Mouse (Mus musculus) midbrain, embryonic 15.5 days (tissue): Measurements from ENCODE around the gene Sox10. TPM values are rescaled to one million over a fixed set of nuclear protein-coding genes. Genes with fewer than 3 reads are reported as not detected.

Experiments used
- ATAC-seq: fragments of 200-750 bp; cut with Nextera tagmentation; replicated peaks from 2 replicates; pipeline ENCODE4 v1.8.0; 2017; ENCODE audit warnings: moderate TSS enrichment
- H3K27ac ChIP-seq: fragments of 300-500 bp; sonication (generic); 2 replicates; pipeline ENCODE4 v1.5.1; 2015; ENCODE audit warnings: mild to moderate bottlenecking, inconsistent platforms
- H3K27me3 ChIP-seq: fragments of 300-500 bp; sonication (generic); replicated peaks from 2 replicates; pipeline ENCODE4 v1.6.1; 2015; ENCODE audit warnings: inconsistent platforms
- H3K36me3 ChIP-seq: fragments of 300-500 bp; sonication (generic); replicated peaks from 2 replicates; pipeline ENCODE4 v1.6.1; 2015; ENCODE audit warnings: inconsistent platforms
- H3K4me1 ChIP-seq: fragments of 300-500 bp; sonication (generic); 2 replicates; pipeline ENCODE4 v1.6.1; 2015; ENCODE audit warnings: inconsistent platforms
- H3K4me2 ChIP-seq: fragments of 300-500 bp; sonication (generic); 2 replicates; pipeline ENCODE4 v1.6.1; 2015; ENCODE audit warnings: inconsistent platforms, mild to moderate bottlenecking, moderate library complexity
- H3K4me3 ChIP-seq: fragments of 300-500 bp; sonication (generic); 2 replicates; pipeline ENCODE4 v1.5.1; 2015; ENCODE audit warnings: mild to moderate bottlenecking, inconsistent platforms
- H3K9ac ChIP-seq: fragments of 300-500 bp; sonication (generic); 2 replicates; pipeline ENCODE4 v1.6.1; 2015; ENCODE audit warnings: mild to moderate bottlenecking, inconsistent platforms
- H3K9me3 ChIP-seq: fragments of 300-500 bp; sonication (generic); 2 replicates; pipeline ENCODE4 v1.6.1; 2016; ENCODE audit warnings: inconsistent platforms
- WGBS: fragments of 180-500 bp; shearing (Covaris S2); methylation state at CpG from one replicate; pipeline ENCODE4 v1.1.7; 2015; ENCODE audit warnings: mixed read lengths; 5-methylcytosine and 5-hydroxymethylcytosine counted together
- polyA plus RNA-seq: library from polyadenylated mRNA; unstranded; fragments of >200 nt; fragmentation: Nextera tagmentation; extraction: Ambion mirVana; gene quantifications from 2 replicates; pipeline ENCODE4 v1.2.1, GENCODE M21; 2015

The Sox10 gene
- polyA plus RNA-seq, 1 experiment from 2014 or later = 2.9 TPM

DNA sequence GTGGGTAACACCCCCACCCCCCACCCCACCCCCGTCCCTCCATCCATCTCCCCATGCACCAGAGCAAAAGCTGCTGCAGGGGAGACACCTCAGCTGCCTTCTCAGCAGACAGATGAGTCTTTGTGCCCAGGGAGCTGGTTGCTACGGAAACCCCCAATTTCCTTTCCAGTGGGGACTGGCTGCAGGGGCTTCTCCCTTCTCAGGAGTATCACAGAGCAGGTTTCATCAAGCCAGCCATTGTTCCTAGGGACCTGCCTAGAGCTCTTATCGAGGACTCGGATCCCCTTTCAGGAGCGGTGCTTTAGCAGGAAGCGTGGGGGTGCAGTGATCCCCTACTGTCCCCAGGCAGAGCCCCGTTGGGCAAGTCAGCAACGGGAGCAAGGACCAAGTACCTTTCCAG, 13.2 kb downstream of the Sox10 start:
- no peak overlapping the region for H3K9ac ChIP-seq

GRCm38 (mm10) chr15:79148533-79148932, 16.5 kb downstream of the Sox10 start:
- Histone ChIP-seq H3K9ac (no peak overlapping the region), H3K27me3 (no peaks in the 10 kb centered on the region), H3K36me3 (peaks cover 33% of the 10 kb centered on the region), H3K4me1 (peaks cover 9% of the 10 kb centered on the region), H3K4me2 (no peak overlapping the region), H3K9me3 (no peaks in the 10 kb centered on the region), H3K4me3 (no peak overlapping the region), H3K27ac (no peak overlapping the region)
- WGBS = 51% methylated on average over 7 of the region's 7 CpGs
- peak; percentile 57 for ATAC-seq

More for the DNA sequence above, 13.2 kb downstream of the Sox10 start:
- Histone ChIP-seq H3K4me3 (no peak overlapping the region), H3K36me3 (peaks cover 15% of the 10 kb centered on the region; the same call in 1 of the 2 replicates), H3K4me1 (peaks cover 8% of the 10 kb centered on the region), H3K27me3 (no peaks in the 10 kb centered on the region), H3K9me3 (no peaks in the 10 kb centered on the region), H3K27ac (peak overlapping the region; percentile 68), H3K4me2 (no peak overlapping the region)
- peak; percentile 37; the same call in 1 of the 2 replicates for ATAC-seq
- WGBS = 33% methylated on average over 8 of the region's 8 CpGs

DNA sequence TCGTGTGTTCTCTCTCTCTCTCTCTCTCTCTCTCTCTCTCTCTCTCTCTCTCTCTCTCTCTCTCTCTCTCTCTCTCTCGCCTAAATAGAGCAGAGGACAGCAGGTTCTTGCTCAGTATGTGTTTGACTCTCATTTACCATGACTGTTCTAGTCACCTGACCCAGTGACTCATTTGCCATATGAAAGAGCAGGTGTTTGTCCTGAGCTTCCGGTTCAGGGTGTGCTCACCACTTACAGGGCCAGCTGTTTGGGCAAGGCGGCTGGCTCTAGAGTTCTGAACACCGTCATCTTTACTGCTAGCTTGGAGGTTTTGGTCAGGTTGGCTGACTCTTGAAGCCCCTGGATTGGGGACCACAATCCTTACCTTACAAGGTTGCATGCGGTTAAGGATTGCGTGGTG, 19.5 kb downstream of the Sox10 start:
- Histone ChIP-seq H3K27ac (no peak overlapping the region), H3K4me2 (no peak overlapping the region), H3K36me3 (peaks cover 33% of the 10 kb centered on the region), H3K4me1 (peaks cover 19% of the 10 kb centered on the region), H3K9me3 (no peaks in the 10 kb centered on the region), H3K27me3 (no peaks in the 10 kb centered on the region), H3K9ac (no peak overlapping the region), H3K4me3 (no peak overlapping the region)
- no peak for ATAC-seq
- 92% methylated on average over 7 of the region's 7 CpGs for WGBS

DNA sequence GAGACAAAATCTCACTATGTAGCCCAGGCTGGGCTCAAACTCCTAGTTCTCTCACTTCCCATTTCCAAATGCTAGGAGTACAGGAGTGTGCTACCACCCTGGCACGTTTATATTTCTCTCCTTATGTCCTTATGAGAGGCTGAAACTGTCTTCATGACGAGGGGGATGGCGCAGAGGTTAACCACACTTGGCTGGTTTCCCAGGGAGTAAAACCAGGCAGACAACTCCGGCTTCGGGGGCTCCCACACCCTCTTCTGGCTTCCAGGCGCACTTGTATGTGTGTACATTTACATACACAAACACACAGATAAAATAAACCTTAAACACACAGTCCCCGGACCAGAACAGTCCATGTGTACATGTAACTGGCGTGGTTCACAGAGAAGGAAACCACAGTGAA, 21.0 kb downstream of the Sox10 start:
- no peaks in the 10 kb centered on the region for H3K9me3 ChIP-seq
- peaks cover 27% of the 10 kb centered on the region for H3K4me1 ChIP-seq
- no peak overlapping the region for H3K27ac ChIP-seq
- no peaks in the 10 kb centered on the region for H3K27me3 ChIP-seq
- H3K36me3 ChIP-seq = peaks cover 29% of the 10 kb centered on the region
- WGBS = 89% methylated on average over 8 of the region's 8 CpGs
- no peak overlapping the region for H3K9ac ChIP-seq
- H3K4me2 ChIP-seq = no peak overlapping the region
- ATAC-seq = no peak
- H3K4me3 ChIP-seq = no peak overlapping the region

- no peak overlapping the region for H3K4me3 ChIP-seq
- H3K9ac ChIP-seq = no peak overlapping the region
- WGBS = 91% methylated on average over 12 of the region's 12 CpGs
- H3K9me3 ChIP-seq = no peaks in the 10 kb centered on the region
- no peaks in the 10 kb centered on the region for H3K27me3 ChIP-seq
- no peak for ATAC-seq
- no peak overlapping the region for H3K27ac ChIP-seq
- no peak overlapping the region for H3K4me2 ChIP-seq
- H3K36me3 ChIP-seq = peaks cover 29% of the 10 kb centered on the region
- H3K4me1 ChIP-seq = peaks cover 27% of the 10 kb centered on the region
Measured at GRCm38 (mm10) chr15:79143316-79143715, 21.7 kb downstream of the Sox10 start.

GRCm38 (mm10) chr15:79141566-79141917, 23.5 kb downstream of the Sox10 start:
- H3K9me3 ChIP-seq = no peaks in the 10 kb centered on the region
- peak overlapping the region; percentile 78 for H3K9ac ChIP-seq
- H3K27me3 ChIP-seq = no peaks in the 10 kb centered on the region
- ATAC-seq = no peak; the same call in 1 of the 2 replicates
- peaks cover 27% of the 10 kb centered on the region for H3K4me1 ChIP-seq
- peak overlapping the region; percentile 31; the same call in 1 of the 2 replicates for H3K27ac ChIP-seq
- H3K4me3 ChIP-seq = peak overlapping the region; percentile 91
- peaks cover 15% of the 10 kb centered on the region for H3K36me3 ChIP-seq
- H3K4me2 ChIP-seq = peak overlapping the region; percentile 90
- WGBS = under 1% methylated on average over 7 of the region's 7 CpGs

DNA sequence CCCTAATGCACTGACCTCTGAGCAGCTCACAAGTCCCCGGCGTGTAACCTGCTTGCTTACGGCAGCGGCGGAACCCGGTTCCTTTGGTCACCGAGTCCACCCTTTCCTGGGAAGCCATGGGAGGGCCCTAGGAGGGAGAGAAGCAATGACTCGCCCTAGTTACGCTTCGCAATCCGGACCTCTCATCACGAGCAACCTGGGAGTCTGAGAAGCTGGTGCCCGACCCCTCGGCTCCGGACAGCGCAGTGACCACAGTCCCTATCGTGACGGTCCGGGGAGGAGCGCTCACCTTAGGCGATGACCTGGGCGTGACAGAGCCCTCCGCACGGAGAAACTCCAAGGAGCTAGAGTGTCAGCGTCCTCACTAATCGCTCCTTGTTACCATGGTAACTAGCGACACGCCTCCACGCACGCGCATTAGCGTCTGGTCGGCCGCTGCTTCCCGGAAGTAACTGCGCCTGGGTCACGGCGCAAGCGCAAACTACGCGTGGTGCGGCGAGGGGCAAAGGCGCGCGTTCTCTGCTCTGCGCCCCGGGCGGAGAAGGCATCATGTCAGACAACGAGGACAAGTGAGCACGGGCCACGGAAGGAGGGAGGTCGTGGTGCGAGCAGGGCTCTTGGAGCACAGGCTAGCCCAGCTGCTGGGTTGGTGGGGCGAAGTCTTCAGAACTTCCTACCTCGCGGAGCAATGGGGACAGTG, 24.0 kb downstream of the Sox10 start, which contains the start of the genes Polr2f and 1700088E04Rik:
TSS of gene Polr2f (plus strand) at position 144 of the 700 bp plus-strand sequence.
TSS of gene 1700088E04Rik (minus strand) at position 388 of the 700 bp plus-strand sequence.
- peaks cover 27% of the 10 kb centered on the region for H3K4me1 ChIP-seq
- peak within 1 kb of the TSS; percentile 90 for H3K4me2 ChIP-seq
- H3K4me3 ChIP-seq = peak within 1 kb of the TSS; percentile 91
- no peaks in the 10 kb centered on the region for H3K9me3 ChIP-seq
- H3K27ac ChIP-seq = peak within 1 kb of the TSS; percentile 31; the same call in 1 of the 2 replicates
- H3K36me3 ChIP-seq = peaks cover 11% of the 10 kb centered on the region
- H3K9ac ChIP-seq = peak within 1 kb of the TSS; percentile 78
- WGBS = under 1% methylated on average over 57 of the region's 57 CpGs
- no peaks in the 10 kb centered on the region for H3K27me3 ChIP-seq
- peak; percentile 91 for ATAC-seq

DNA sequence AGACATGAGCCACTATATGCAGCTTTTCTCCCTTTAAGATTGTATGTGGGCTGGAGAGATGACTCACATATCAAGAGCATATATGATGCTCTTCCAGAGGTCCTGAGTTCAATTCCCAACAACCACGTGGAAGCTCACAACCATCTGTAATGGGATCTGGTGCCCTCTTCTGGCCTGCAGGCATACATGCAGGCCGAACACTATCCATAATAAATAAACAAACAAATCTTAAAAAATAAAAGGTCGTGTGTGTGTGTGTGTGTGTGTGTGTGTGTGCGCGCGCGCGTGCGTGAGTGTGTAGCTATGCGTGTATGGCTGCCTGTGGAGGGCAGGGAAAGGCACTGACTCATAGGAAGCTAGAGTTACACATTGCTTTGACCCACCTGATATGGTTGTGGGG, 25.4 kb downstream of the Sox10 start:
- 64% methylated on average over 10 of the region's 10 CpGs for WGBS
- H3K9ac ChIP-seq = no peak overlapping the region
- no peaks in the 10 kb centered on the region for H3K9me3 ChIP-seq
- no peak overlapping the region for H3K4me2 ChIP-seq
- no peak overlapping the region for H3K27ac ChIP-seq
- H3K36me3 ChIP-seq = 0 out of 2 replicates have a peak, but pooled peaks cover 6% of the 10 kb centered on the region
- peaks cover 27% of the 10 kb centered on the region for H3K4me1 ChIP-seq
- H3K4me3 ChIP-seq = no peak overlapping the region
- ATAC-seq = no peak
- H3K27me3 ChIP-seq = no peaks in the 10 kb centered on the region

GRCm38 (mm10) chr15:79135783-79136575, 29.1 kb downstream of the Sox10 start:
- WGBS = 72% methylated on average over 11 of the region's 11 CpGs
- Histone ChIP-seq H3K36me3 (peaks cover 12% of the 10 kb centered on the region; the same call in 1 of the 2 replicates), H3K4me2 (no peak overlapping the region), H3K9ac (no peak overlapping the region), H3K27me3 (no peaks in the 10 kb centered on the region), H3K9me3 (no peaks in the 10 kb centered on the region), H3K27ac (no peak overlapping the region), H3K4me3 (no peak overlapping the region), H3K4me1 (peaks cover 10% of the 10 kb centered on the region)
- no peak for ATAC-seq

DNA sequence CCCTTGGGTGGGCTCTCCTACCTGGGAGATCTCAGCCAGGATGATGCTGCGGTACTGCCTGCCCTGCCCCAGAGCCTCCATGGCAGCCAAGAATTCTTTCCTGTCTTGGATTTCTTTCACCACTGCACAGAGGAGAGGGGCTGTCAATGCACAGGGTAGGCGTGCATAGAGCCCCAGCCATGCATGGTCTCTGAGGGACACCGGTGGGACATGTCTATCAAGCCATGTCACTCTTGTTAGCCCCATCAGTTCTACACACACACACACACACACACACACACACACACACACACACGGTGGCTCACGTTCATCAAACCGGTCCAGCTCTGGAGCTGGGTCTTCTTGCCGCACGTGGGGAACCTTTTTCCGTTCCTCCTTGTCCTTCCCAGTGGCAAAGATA, 29.7 kb downstream of the Sox10 start:
- H3K36me3 ChIP-seq = peaks cover 15% of the 10 kb centered on the region; the same call in 1 of the 2 replicates
- 78% methylated on average over 9 of the region's 9 CpGs for WGBS
- H3K27me3 ChIP-seq = no peaks in the 10 kb centered on the region
- H3K27ac ChIP-seq = no peak overlapping the region
- no peak overlapping the region for H3K4me3 ChIP-seq
- no peak overlapping the region for H3K9ac ChIP-seq
- no peaks in the 10 kb centered on the region for H3K9me3 ChIP-seq
- H3K4me1 ChIP-seq = peaks cover 5% of the 10 kb centered on the region
- ATAC-seq = no peak
- no peak overlapping the region for H3K4me2 ChIP-seq

- no peak overlapping the region for H3K4me2 ChIP-seq
- peaks cover 22% of the 10 kb centered on the region; the same call in 1 of the 2 replicates for H3K36me3 ChIP-seq
- no peak overlapping the region for H3K27ac ChIP-seq
- H3K4me1 ChIP-seq = no peaks in the 10 kb centered on the region
- WGBS = 84% methylated on average over 9 of the region's 9 CpGs
- no peak overlapping the region for H3K9ac ChIP-seq
- no peaks in the 10 kb centered on the region for H3K9me3 ChIP-seq
- no peaks in the 10 kb centered on the region for H3K27me3 ChIP-seq
- H3K4me3 ChIP-seq = no peak overlapping the region
- no peak for ATAC-seq
Measured at GRCm38 (mm10) chr15:79134496-79135270, 30.4 kb downstream of the Sox10 start.

DNA sequence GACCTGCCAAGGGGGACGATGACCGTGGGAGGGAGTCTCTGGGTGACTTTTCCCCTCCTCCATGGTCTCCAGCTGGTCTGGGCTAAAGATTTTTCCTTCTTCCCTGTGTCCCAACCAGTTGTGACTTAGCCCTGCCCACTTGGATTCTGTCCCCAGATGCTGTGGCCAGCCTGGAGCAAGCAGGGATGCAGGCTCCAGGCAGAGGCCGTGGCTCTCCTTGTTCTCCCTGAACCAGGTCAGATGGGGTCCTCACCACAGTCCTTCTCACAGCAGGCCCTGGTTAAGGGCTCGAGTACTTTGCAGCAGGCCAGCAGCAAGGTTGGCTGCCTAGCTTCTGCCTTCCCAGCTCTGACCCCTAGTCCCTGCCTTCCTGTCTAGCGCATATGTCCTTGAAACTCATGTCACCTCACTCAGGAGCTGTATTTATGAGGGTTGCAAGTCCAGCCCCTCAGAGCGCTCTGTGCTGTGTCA, 31.8 kb downstream of the Sox10 start:
- H3K9ac ChIP-seq = no peak overlapping the region
- no peaks in the 10 kb centered on the region for H3K4me1 ChIP-seq
- no peaks in the 10 kb centered on the region for H3K9me3 ChIP-seq
- H3K27me3 ChIP-seq = no peaks in the 10 kb centered on the region
- no peak overlapping the region for H3K27ac ChIP-seq
- peaks cover 27% of the 10 kb centered on the region for H3K36me3 ChIP-seq
- no peak for ATAC-seq
- H3K4me3 ChIP-seq = no peak overlapping the region
- H3K4me2 ChIP-seq = no peak overlapping the region
- 90% methylated on average over 6 of the region's 6 CpGs for WGBS
